Mouse (Mus musculus): Measurements from ENCODE around the gene Prkn.

GRCm38 (mm10) chr17:11994252-11994651 is 1154.1 kb downstream of the Prkn start:
- TF ChIP-seq GATA1 (IDR thresholded peaks at IDR 0.05; ENCODE audit: borderline replicate concordance, low read length) (no peak), FLI1 (IDR thresholded peaks at IDR 0.05; ENCODE audit: low read length) (no peak)
